Mouse (Mus musculus): Measurements from ENCODE around the gene Fgf18. TPM values are rescaled to one million over a fixed set of nuclear protein-coding genes. Genes with fewer than 3 reads are reported as not detected.

The Fgf18 gene
- polyA plus RNA-seq, 1 experiment = 0.62 TPM

- no peak for TF ChIP-seq CTCF (IDR thresholded peaks at IDR 0.05; ENCODE audit: extremely low read depth, insufficient read depth, insufficient read length, insufficient replicate concordance)
- TF ChIP-seq POLR2A (IDR thresholded peaks at IDR 0.05; ENCODE audit: low read depth, low read length) = no peak
- H3K27me3 ChIP-seq (ENCODE audit: control insufficient read depth, insufficient read depth, low read length) = no peaks in the 10 kb centered on the region
- peak; percentile 47 to 68 for DNase-seq (ENCODE audit: low read depth in 1 of 2, low spot score in 2 of 2)
These were observed 15.2 kb upstream of the Fgf18 start for GRCm38 (mm10) chr11:33162211-33162997.

GRCm38 (mm10) chr11:33159741-33160140 lies 12.5 kb upstream of the Fgf18 start:
- Histone ChIP-seq H3K27ac (ENCODE audit: insufficient read depth, low read length) (no peak overlapping the region), H3K36me3 (ENCODE audit: control insufficient read depth, insufficient read depth, low read length) (peaks cover 21% of the 10 kb centered on the region), H3K27me3 (ENCODE audit: control insufficient read depth, insufficient read depth, low read length) (no peaks in the 10 kb centered on the region), H3K4me3 (ENCODE audit: extremely low read depth, insufficient read depth, insufficient read length) (no peak overlapping the region), H3K4me1 (ENCODE audit: control insufficient read depth, insufficient read depth, insufficient read length) (no peaks in the 10 kb centered on the region; the same call in 1 of the 2 replicates)
- no peak for DNase-seq (ENCODE audit: low read depth in 1 of 2, low spot score in 2 of 2)
- TF ChIP-seq CTCF (IDR thresholded peaks at IDR 0.05; ENCODE audit: extremely low read depth, insufficient read depth, insufficient read length, insufficient replicate concordance) (no peak), POLR2A (IDR thresholded peaks at IDR 0.05; ENCODE audit: low read depth, low read length) (no peak)
- 91% methylated on average over 3 of the region's 3 CpGs for WGBS

More at GRCm38 (mm10) chr11:33162211-33162997, 15.2 kb upstream of the Fgf18 start:
- H3K4me1 ChIP-seq (ENCODE audit: control insufficient read depth, insufficient read depth, insufficient read length) = no peaks in the 10 kb centered on the region; the same call in 1 of the 2 replicates
- peak overlapping the region; percentile 79 for H3K4me3 ChIP-seq (ENCODE audit: extremely low read depth, insufficient read depth, insufficient read length)
- H3K36me3 ChIP-seq (ENCODE audit: control insufficient read depth, insufficient read depth, low read length) = peaks cover 11% of the 10 kb centered on the region
- H3K27ac ChIP-seq (ENCODE audit: insufficient read depth, low read length) = peak overlapping the region; percentile 69
- WGBS = 3% methylated on average over 53 of the region's 53 CpGs

GRCm38 (mm10) chr11:33157453-33158196 lies 10.4 kb upstream of the Fgf18 start:
- TF ChIP-seq CTCF (IDR thresholded peaks at IDR 0.05; ENCODE audit: extremely low read depth, insufficient read depth, insufficient read length, insufficient replicate concordance) = no peak
- no peak for TF ChIP-seq POLR2A (IDR thresholded peaks at IDR 0.05; ENCODE audit: low read depth, low read length)
- peaks cover 25% of the 10 kb centered on the region for H3K36me3 ChIP-seq (ENCODE audit: control insufficient read depth, insufficient read depth, low read length)
- H3K4me1 ChIP-seq (ENCODE audit: control insufficient read depth, insufficient read depth, insufficient read length) = no peaks in the 10 kb centered on the region; the same call in 1 of the 2 replicates
- H3K27ac ChIP-seq (ENCODE audit: insufficient read depth, low read length) = no peak overlapping the region
- 89% methylated on average over 2 of the region's 2 CpGs for WGBS
- no peaks in the 10 kb centered on the region for H3K27me3 ChIP-seq (ENCODE audit: control insufficient read depth, insufficient read depth, low read length)
- no peak for DNase-seq (ENCODE audit: low read depth in 1 of 2, low spot score in 2 of 2)
- H3K4me3 ChIP-seq (ENCODE audit: extremely low read depth, insufficient read depth, insufficient read length) = no peak overlapping the region

- WGBS = 86% methylated on average over 4 of the region's 4 CpGs
- Histone ChIP-seq H3K27ac (ENCODE audit: insufficient read depth, low read length) (no peak overlapping the region), H3K4me1 (ENCODE audit: control insufficient read depth, insufficient read depth, insufficient read length) (no peaks in the 10 kb centered on the region), H3K27me3 (ENCODE audit: control insufficient read depth, insufficient read depth, low read length) (no peaks in the 10 kb centered on the region), H3K4me3 (ENCODE audit: extremely low read depth, insufficient read depth, insufficient read length) (no peak overlapping the region), H3K36me3 (ENCODE audit: control insufficient read depth, insufficient read depth, low read length) (peaks cover 26% of the 10 kb centered on the region)
- TF ChIP-seq POLR2A (IDR thresholded peaks at IDR 0.05; ENCODE audit: low read depth, low read length) (no peak), CTCF (IDR thresholded peaks at IDR 0.05; ENCODE audit: extremely low read depth, insufficient read depth, insufficient read length, insufficient replicate concordance) (no peak)
- no peak for DNase-seq (ENCODE audit: low read depth in 1 of 2, low spot score in 2 of 2)
These were observed 9.3 kb upstream of the Fgf18 start for GRCm38 (mm10) chr11:33156436-33157015.

GRCm38 (mm10) chr11:33154459-33154858 lies 7.3 kb upstream of the Fgf18 start:
- 83% methylated on average over 3 of the region's 3 CpGs for WGBS
- peaks cover 26% of the 10 kb centered on the region for H3K36me3 ChIP-seq (ENCODE audit: control insufficient read depth, insufficient read depth, low read length)

GRCm38 (mm10) chr11:33152997-33153396 lies 5.8 kb upstream of the Fgf18 start:
- no peaks in the 10 kb centered on the region for H3K27me3 ChIP-seq (ENCODE audit: control insufficient read depth, insufficient read depth, low read length)
- H3K4me1 ChIP-seq (ENCODE audit: control insufficient read depth, insufficient read depth, insufficient read length) = peaks cover 2% of the 10 kb centered on the region; the same call in 1 of the 2 replicates
- WGBS = 93% methylated on average over 1 of the region's 1 CpGs
- no peak overlapping the region for H3K4me3 ChIP-seq (ENCODE audit: extremely low read depth, insufficient read depth, insufficient read length)
- no peak overlapping the region for H3K27ac ChIP-seq (ENCODE audit: insufficient read depth, low read length)
- TF ChIP-seq POLR2A (IDR thresholded peaks at IDR 0.05; ENCODE audit: low read depth, low read length) (no peak), CTCF (IDR thresholded peaks at IDR 0.05; ENCODE audit: extremely low read depth, insufficient read depth, insufficient read length, insufficient replicate concordance) (no peak)
- no peak for DNase-seq (ENCODE audit: low read depth in 1 of 2, low spot score in 2 of 2)
- peaks cover 23% of the 10 kb centered on the region for H3K36me3 ChIP-seq (ENCODE audit: control insufficient read depth, insufficient read depth, low read length)

More at GRCm38 (mm10) chr11:33154459-33154858, 7.3 kb upstream of the Fgf18 start:
- TF ChIP-seq POLR2A (IDR thresholded peaks at IDR 0.05; ENCODE audit: low read depth, low read length) (no peak), CTCF (IDR thresholded peaks at IDR 0.05; ENCODE audit: extremely low read depth, insufficient read depth, insufficient read length, insufficient replicate concordance) (no peak)
- no peak for DNase-seq (ENCODE audit: low read depth in 1 of 2, low spot score in 2 of 2)
- Histone ChIP-seq H3K4me1 (ENCODE audit: control insufficient read depth, insufficient read depth, insufficient read length) (no peaks in the 10 kb centered on the region), H3K27me3 (ENCODE audit: control insufficient read depth, insufficient read depth, low read length) (no peaks in the 10 kb centered on the region), H3K4me3 (ENCODE audit: extremely low read depth, insufficient read depth, insufficient read length) (no peak overlapping the region), H3K27ac (ENCODE audit: insufficient read depth, low read length) (no peak overlapping the region)
